9 mouse cellular contexts compared by ENCODE assay signal in genomic region chr13:112466136-112466945, GRCm38 (mm10). TPM values are rescaled to one million over a fixed set of nuclear protein-coding genes. Genes with fewer than 3 reads are reported as not detected.
DNase-seq lines count a peak whose midpoint lies in the region; ATAC-seq lines count a peak whose summit lies in the region.
"Had no signal": no experiment of that assay in that cellular context is flagged by ENCODE, and none has a peak within 500 bp of the region (broad histone marks: within the 10 kb centered on the region; RNA-seq: fewer than 3 reads in every experiment).

No protein-coding gene starts in this region.

- no peak overlapping the region for H3K9ac ChIP-seq in kidney, embryonic 14.5 days (ENCODE audit: low read depth, low read length)
- H3K9ac ChIP-seq in hindbrain, embryonic 15.5 days = no peak overlapping the region
- no peak overlapping the region for H3K9ac ChIP-seq in forebrain, embryonic 13.5 days

- no peaks in the 10 kb centered on the region for H3K36me3 ChIP-seq in kidney, embryonic 14.5 days (ENCODE audit: control insufficient read depth, insufficient read depth, low read length)
- H3K36me3 ChIP-seq in hindbrain, embryonic 15.5 days = no peaks in the 10 kb centered on the region
- no peaks in the 10 kb centered on the region for H3K36me3 ChIP-seq in forebrain, embryonic 13.5 days (ENCODE audit: poor library complexity, severe bottlenecking)
- H3K36me3 ChIP-seq: G1E had no signal

- H3K9me3 ChIP-seq in kidney, embryonic 14.5 days (ENCODE audit: control insufficient read depth, low read length) = no peaks in the 10 kb centered on the region
- H3K9me3 ChIP-seq in hindbrain, embryonic 15.5 days = no peaks in the 10 kb centered on the region
- H3K9me3 ChIP-seq in forebrain, embryonic 13.5 days (replicated peaks) = no peaks in the 10 kb centered on the region
- H3K9me3 ChIP-seq: G1E had no signal

- H3K4me3 ChIP-seq in kidney, embryonic 14.5 days (ENCODE audit: low read length) = peak overlapping the region; percentile 0; the same call in 1 of the 2 replicates
- peak overlapping the region; percentile 26 for H3K4me3 ChIP-seq in brown adipose tissue, adult 24 weeks (ENCODE audit: insufficient read depth, low read depth, low read length)
- no peak overlapping the region for H3K4me3 ChIP-seq in hindbrain, embryonic 15.5 days
- H3K4me3 ChIP-seq in forebrain, embryonic 13.5 days = no peak overlapping the region

- peak overlapping the region; percentile 58; the same call in 1 of the 2 replicates for H3K4me2 ChIP-seq in kidney, embryonic 14.5 days (replicated peaks; ENCODE audit: low read depth, low read length)
- peak overlapping the region; percentile 3; the same call in 1 of the 2 replicates for H3K4me2 ChIP-seq in hindbrain, embryonic 15.5 days
- no peak overlapping the region for H3K4me2 ChIP-seq in forebrain, embryonic 13.5 days

- H3K4me1 ChIP-seq in kidney, embryonic 14.5 days (ENCODE audit: control insufficient read depth, insufficient read depth, low read length) = peaks cover 7% of the 10 kb centered on the region; the same call in 1 of the 2 replicates
- peaks cover 14% of the 10 kb centered on the region for H3K4me1 ChIP-seq in brown adipose tissue, adult 24 weeks (ENCODE audit: control insufficient read depth, insufficient read depth, insufficient read length, low read length)
- peaks cover 20% of the 10 kb centered on the region for H3K4me1 ChIP-seq in hindbrain, embryonic 15.5 days (replicated peaks)
- peaks cover 12% of the 10 kb centered on the region; the same call in 1 of the 2 replicates for H3K4me1 ChIP-seq in forebrain, embryonic 13.5 days

- DNase-seq in kidney, postnatal 10 days = no peak
- DNase-seq in lung, postnatal 36 days = peak; percentile 50
- no peak for DNase-seq in thymus, postnatal 25 days

- 89% methylated on average over 19 of the region's 19 CpGs for WGBS in kidney, embryonic 14.5 days
- 85% methylated on average over 19 of the region's 19 CpGs for WGBS in hindbrain, embryonic 15.5 days
- 86% methylated on average over 19 of the region's 19 CpGs for WGBS in forebrain, embryonic 13.5 days

- H3K27me3 ChIP-seq in kidney, embryonic 14.5 days (ENCODE audit: control insufficient read depth, insufficient read depth, low read length) = no peaks in the 10 kb centered on the region
- no peaks in the 10 kb centered on the region for H3K27me3 ChIP-seq in hindbrain, embryonic 15.5 days
- no peaks in the 10 kb centered on the region for H3K27me3 ChIP-seq in forebrain, embryonic 13.5 days

- ATAC-seq in kidney, embryonic 14.5 days (ENCODE audit: low FRiP score, low TSS enrichment) = no peak
- no peak for ATAC-seq in hindbrain, embryonic 15.5 days (ENCODE audit: low FRiP score, low read depth)
- ATAC-seq in erythroblast, adult 5-6 weeks (replicated peaks; ENCODE audit: low FRiP score, poor library complexity, severe bottlenecking) = no peak
- no peak for ATAC-seq in forebrain, embryonic 13.5 days

- H3K27ac ChIP-seq in kidney, embryonic 14.5 days (ENCODE audit: low read depth, low read length) = no peak overlapping the region
- no peak overlapping the region for H3K27ac ChIP-seq in brown adipose tissue, adult 24 weeks (replicated peaks; ENCODE audit: low read depth, low read length)
- H3K27ac ChIP-seq in hindbrain, embryonic 15.5 days (replicated peaks) = no peak overlapping the region
- no peak overlapping the region for H3K27ac ChIP-seq in forebrain, embryonic 13.5 days

RNA-seq across cellular contexts. Expression of gene Il6st, which starts 2.5 kb away (rescaled TPM):
- polyA plus RNA-seq in kidney, embryonic 14.5 days (2014; fragmentation: Nextera tagmentation; extraction: Ambion mirVana) = 12.4 and 31.8 TPM in 2 replicates
- polyA plus RNA-seq in brown adipose tissue, adult 24 weeks (2012; ENCODE audit: insufficient read depth, insufficient read length, missing spikeins) = 38.2 and 43.1 TPM in 2 replicates
- 24.8 and 26.2 TPM in 2 replicates for polyA plus RNA-seq in hindbrain, embryonic 15.5 days (2015; fragmentation: Nextera tagmentation; extraction: Ambion mirVana)
- 5.4 and 10.0 TPM in 2 replicates for total RNA-seq in erythroblast, adult 5-6 weeks (2015; ENCODE audit: low replicate concordance)
- 3.6 and 4.0 TPM in 2 replicates for total RNA-seq in erythroblast, adult 5-6 weeks (2017; ENCODE audit: low replicate concordance)
- polyA plus RNA-seq in forebrain, embryonic 13.5 days (2015; fragmentation: Nextera tagmentation; extraction: Ambion mirVana) = 9.5 and 11.0 TPM in 2 replicates

Comparison
In these comparisons a context has a peak if more than half of its experiments do, and no peak if none do; other contexts are left out.
1. H3K4me3 ChIP-seq: peak in kidney, embryonic 14.5 days (single experiment) and brown adipose tissue, adult 24 weeks (single experiment); none in hindbrain, embryonic 15.5 days (single experiment) and forebrain, embryonic 13.5 days (single experiment).